Mouse (Mus musculus): ENCODE results near the gene Gucd1.
"Not testable (repeated sequence)": the region's sequence is repeated elsewhere in the genome, so short reads cannot be mapped to it uniquely, and the experiment has no call there.

The Gucd1 gene

DNA sequence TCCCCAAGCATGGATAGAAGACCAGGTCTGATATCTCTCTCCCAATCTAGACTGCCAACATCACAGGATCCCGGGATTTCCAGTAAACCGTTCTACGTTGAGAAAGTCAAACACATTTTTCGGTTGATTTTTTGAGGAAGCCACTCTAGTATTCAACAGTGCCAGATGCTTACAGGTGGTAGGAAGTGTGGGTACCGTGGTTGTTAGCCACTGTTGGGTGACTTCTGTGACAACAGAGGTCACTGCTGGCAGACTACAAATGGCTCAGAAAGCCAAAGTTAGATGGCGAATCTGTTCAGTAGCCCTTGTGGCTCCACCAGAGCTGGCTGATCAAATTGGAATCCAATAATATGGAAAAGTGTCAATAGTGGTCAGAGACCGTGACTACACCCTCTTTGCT is 14.1 kb downstream of the Gucd1 start:
- DNase-seq (ENCODE audit: low spot score in 2 of 2): no peak

- no peak for DNase-seq (ENCODE audit: low spot score in 2 of 2)
These were observed 16.1 kb downstream of the Gucd1 start for GRCm38 (mm10) chr10:75501641-75502040.

DNA sequence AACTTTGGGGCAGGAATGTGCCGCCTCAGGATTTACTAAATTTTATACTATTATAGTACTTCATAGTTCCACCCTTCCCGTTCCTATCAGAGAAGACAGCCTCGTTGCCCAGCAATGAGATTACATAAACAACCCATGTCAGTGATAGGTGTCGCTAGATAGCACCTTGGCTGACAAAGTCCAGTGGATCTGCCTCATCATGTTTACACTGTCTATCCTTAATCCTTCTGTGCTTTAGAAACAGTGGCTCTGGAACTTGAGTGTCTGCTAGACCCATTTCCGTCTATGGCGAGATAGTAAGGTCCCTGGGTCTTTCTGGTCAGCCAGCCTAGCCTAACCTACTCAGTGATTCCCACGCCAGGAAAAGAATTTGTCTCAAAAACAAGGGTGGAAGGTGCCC is 17.4 kb downstream of the Gucd1 start:
- DNase-seq (ENCODE audit: low spot score in 2 of 2): no peak

GRCm38 (mm10) chr10:75499791-75500190 is 18.0 kb downstream of the Gucd1 start:
- DNase-seq (ENCODE audit: low spot score in 2 of 2): no peak

GRCm38 (mm10) chr10:75499214-75499613 is 18.6 kb downstream of the Gucd1 start:
- DNase-seq (ENCODE audit: low spot score in 2 of 2): not testable (repeated sequence)

DNA sequence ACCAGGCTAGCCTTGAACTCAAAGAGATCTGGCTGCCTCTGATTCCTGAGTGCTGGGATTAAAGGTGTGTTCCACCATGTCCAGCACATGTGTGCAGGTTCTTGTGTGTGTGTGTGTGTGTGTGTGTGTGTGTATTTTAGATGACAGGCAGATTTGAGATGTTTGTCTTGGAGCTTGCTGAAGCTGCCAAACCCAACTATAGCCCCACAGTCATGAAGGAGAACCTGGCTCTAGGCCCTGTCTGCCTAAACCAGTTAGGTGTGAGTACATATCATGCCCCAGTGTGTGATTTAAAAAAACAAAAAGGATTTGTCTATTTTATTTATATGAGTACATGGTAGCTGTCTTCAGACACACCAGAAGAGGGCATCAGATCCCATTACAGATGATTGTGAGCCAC is 21.9 kb downstream of the Gucd1 start:
- no peak for DNase-seq (ENCODE audit: low spot score in 2 of 2)

DNA sequence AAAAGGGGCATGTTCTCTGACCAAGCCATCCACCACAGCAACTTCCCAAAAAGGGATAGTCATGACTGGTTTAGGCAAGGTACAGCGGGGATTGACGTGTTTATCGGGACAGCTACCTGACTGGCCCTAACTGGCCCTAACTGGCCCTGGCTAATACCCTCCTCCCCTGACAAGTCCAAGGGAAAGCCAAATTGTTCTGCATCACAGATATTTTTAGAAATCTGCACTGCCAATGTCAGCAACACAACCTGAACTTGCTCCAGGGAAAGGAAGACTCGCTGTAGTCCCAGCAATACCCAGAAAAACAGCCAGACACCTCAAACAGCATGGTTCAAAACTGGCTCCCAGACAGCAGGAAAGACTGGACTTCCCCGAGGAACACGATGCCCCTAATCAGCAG is 22.5 kb downstream of the Gucd1 start:
- no peak for DNase-seq (ENCODE audit: low spot score in 2 of 2)

DNA sequence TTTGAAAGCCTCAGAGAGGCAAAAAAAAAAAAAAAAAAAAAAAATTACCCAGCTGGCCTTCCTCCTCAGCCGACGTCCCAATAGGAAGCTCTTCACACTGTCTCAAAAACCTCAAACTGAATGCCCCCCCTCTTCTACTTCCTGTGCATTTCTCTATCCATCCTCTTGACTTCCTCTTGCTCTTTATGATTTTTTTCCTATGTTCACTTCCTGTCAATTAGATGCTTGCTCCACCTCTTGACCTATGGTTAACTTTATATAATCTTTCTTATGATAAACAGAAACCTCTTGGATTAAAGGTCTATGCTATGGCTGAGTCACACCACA is 25.9 kb downstream of the Gucd1 start:
- peak in 1 of 2 experiments; percentile 17 for DNase-seq (ENCODE audit: low spot score in 2 of 2)

DNA sequence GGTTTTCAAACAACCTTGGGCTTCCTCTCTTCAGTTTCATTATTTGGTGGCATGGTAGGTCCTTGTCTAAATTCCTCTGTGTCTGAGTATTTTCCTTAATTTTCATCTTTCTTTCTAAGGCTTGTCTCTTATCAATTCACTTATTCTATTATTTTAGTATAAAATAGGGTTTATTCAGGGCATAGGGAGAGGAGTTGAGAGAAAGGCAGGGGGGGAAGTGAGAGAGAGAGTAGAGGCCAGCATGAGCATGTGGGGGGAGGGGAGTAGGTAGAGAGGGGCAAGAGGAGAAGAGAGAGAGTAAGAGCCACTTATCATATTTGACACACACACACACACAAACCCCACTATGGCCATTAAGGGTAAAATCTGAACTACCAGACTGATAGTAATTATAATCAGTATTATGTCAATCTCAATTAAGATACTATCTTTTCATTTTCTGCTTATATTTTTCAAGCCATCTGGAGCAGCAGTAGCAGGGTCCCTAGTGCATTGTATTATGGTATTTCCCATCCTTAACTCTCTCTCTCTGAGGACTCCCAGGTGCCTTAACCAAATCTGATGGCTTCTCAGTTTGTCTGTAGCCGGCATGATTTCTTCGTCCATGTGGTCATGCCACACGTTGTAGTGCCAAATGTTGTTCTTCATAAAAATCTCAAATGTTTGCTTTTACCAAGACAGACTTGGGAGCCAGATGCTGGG is 26.4 kb downstream of the Gucd1 start:
- DNase-seq (ENCODE audit: low spot score in 2 of 2): no peak

DNA sequence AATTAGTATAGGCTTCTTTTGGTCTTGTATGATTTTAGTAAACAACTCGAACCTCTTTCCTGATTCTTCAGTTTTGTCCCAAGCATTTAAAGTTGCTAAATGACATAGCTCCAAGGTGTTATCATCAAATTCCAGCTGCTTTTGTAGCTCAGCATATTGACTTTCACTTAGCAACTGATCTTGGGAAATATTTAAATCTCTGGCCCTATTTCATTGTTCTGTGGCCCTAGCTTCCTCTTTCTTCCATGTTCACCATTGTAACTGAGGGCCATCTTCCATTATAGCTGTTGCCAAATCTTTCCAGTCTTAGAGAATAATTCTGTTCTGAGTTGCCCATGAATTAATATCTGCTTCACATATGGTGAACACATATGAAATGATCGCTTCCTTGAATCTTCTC is 27.0 kb downstream of the Gucd1 start:
- DNase-seq (ENCODE audit: low spot score in 2 of 2): no peak

GRCm38 (mm10) chr10:75489522-75489921 is 28.2 kb downstream of the Gucd1 start:
- DNase-seq (ENCODE audit: low spot score in 2 of 2): no peak

DNA sequence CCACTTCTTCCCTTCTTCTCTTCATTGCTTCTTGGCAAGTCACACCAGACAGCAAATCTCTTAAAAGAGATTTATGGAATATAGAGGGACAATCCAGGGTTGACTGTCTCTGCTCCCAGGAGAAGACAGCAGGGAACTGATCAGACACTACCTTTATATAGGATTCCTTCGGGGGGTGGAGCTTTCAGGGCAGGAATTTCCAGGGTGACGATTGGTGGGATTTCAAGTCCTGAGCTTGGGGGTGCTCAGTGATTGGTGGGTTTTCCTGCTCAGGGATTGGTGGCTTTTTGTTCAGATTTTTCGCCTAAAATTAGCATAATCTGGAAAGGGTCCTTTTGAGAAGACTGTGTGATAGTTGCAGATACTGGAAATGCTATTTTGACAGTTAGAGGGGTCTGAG is 30.6 kb downstream of the Gucd1 start:
- no peak for DNase-seq (ENCODE audit: low spot score in 2 of 2)

DNA sequence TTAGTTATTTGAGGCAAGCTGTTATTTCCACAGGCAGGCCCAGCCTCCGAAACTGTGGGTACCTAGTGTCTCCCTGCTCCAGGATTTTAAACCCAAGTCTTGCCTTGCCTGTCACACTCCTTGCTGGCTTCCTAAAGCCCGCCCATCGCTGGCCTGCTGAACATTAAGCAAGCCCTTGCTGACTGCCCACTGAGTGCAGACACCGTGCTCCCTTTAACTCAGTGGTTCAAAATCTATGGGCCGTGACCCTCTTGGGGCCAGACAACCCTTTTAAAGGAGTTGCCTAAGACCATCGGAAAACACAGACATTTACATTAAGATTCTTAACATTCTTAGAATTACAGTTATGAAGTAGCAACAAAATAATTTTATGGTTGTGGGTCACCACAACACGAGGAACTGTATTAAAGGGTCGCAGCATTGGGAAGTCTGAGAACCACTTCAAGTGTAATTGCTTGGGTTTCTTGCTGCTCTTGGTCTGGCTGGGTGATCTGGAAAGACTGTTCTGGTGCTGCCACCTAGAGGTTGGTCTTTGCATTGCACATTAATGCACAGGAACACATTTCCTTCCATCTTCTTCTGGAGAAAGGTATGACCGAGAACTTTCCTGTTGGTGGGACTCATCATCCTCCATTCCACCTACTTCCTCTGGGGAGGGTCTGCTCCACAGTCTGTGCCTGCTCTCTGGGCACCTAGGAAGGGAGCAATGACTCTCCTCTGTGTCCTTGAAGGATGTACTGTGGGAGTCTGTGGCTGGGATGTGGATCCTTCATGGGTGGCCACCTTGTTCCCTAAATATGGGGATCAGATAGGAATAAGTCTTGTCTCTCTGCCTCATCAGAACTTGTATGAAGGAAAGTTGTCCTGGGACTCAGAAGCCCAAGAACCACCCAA is 31.4 kb downstream of the Gucd1 start:
- peak; percentile 44 to 76 for DNase-seq (ENCODE audit: low spot score in 2 of 2)

GRCm38 (mm10) chr10:75484767-75485166 is 33.0 kb downstream of the Gucd1 start:
- no peak for DNase-seq (ENCODE audit: low spot score in 2 of 2)

DNA sequence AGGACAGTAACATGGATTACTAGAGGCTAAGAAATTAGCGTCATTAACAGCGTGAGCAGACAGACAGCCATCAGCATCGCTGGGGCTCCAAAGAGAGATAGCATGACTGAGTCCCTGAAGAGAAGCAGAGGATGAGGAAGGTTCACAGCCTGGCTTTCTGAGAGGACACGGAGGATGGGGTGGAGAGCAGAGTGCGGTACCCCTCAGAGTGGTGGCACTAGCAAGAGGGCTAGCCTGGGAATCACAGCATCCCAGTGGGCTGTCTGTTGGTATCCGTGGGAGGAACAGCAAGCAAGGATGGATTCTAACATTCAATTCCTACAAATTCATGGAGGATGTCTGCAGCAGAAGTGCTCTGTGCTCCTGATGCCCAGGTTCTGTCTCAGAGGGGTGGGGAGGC is 33.7 kb downstream of the Gucd1 start:
- DNase-seq (ENCODE audit: low spot score in 2 of 2): no peak

GRCm38 (mm10) chr10:75482919-75483483 is 34.8 kb downstream of the Gucd1 start:
- DNase-seq (ENCODE audit: low spot score in 2 of 2): no peak

- no peak for DNase-seq (ENCODE audit: low spot score in 2 of 2)
These were observed 35.5 kb downstream of the Gucd1 start for GRCm38 (mm10) chr10:75482271-75482670.

- no peak for DNase-seq (ENCODE audit: low spot score in 2 of 2)
These were observed 36.1 kb downstream of the Gucd1 start for GRCm38 (mm10) chr10:75481703-75482102.

- no peak for DNase-seq (ENCODE audit: low spot score in 2 of 2)
These were observed 37.8 kb downstream of the Gucd1 start for GRCm38 (mm10) chr10:75479955-75480354.

DNA sequence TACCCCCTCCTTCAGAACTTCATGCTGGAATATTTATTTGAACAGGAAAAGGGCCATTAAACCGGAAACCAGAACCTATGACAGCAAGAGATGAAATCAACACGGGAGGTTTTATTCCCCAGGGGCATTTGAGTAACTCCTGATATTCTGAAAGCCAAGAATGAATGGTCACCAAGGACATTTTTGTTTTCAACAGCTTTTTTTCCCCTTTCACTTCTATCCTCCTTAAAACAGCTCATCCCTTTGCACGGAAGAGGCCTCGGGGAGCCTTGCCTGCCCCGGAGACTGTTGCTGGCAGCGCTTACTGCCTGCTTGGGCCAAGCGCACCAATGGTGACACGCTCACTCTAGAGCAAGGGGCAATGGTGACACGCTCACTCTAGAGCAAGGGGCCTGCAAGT is 40.7 kb downstream of the Gucd1 start:
- no peak for DNase-seq (ENCODE audit: low spot score in 2 of 2)

GRCm38 (mm10) chr10:75475139-75475850 is 42.5 kb downstream of the Gucd1 start:
- not testable (repeated sequence) for DNase-seq (ENCODE audit: low spot score in 2 of 2)

DNA sequence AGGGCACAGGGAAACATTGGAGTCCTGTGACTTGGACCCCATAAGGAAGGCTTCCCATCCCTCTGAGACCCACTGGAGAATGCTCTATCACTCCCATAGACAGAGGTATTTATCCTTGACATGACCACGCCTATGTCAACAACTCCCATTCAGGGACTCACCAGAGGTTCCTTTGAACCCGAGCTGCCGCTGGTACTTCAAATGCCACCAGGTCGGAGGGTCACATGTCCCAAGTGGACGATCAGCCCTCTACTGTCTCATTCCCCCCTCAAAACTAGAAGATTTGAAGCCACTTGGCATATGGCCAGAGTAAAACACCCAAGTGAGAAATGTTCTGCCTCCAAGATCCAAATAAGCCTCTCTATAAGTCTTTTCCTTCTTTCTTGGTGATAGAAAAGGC is 43.2 kb downstream of the Gucd1 start:
- no peak for DNase-seq (ENCODE audit: low spot score in 2 of 2)

Data from thymus, postnatal 10 days (tissue).